Mouse (Mus musculus) kidney, adult 18-20 months (tissue): ENCODE data around the gene Eda2r.

ENCODE experiments used
- DNase-seq: peaks from one replicate; pipeline ENCODE4 v3.0.0; 2021

The Eda2r gene

DNA sequence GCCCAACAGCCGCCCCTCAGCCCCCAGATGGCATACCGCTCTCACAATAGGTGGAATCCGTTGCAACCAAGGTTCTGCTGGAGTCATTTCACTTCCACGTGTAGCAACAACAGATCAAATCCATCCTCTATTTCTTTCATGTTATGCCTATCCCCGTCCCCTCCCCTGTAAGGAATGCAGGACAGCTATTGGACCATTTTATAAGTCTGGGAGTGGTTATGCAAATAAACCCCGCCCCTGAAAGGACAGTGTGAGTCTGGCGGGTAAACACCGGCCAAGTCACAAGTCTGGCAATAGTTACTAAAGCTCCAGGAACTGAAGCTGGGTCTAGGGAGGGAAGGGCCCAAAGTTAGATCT is at the start of gene Eda2r:
TSS of gene Eda2r (minus strand) at position 152 of the 357 bp plus-strand sequence.
- DNase-seq, result peak; percentile 23

- DNase-seq, result no peak
Observed at GRCm38 (mm10) chrX:97397872-97398271, 20.9 kb upstream of the Eda2r start.

DNA sequence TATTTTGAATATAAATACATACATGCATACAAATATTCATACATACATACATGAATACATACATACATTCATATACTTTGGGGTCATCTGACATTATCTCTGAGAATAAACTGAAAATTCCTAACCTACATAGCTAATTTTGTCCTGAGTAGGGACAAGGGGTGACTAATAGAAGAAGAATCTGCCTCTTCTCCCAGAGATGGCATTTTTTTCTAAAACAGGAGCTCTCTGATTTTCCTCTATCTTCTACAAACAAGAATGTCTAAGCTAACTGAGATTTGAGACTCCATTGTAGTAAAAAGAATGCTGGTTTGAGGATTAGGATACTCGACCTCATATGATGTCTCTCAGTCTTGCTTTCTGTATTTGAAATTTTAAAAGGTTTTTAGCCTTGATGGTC is 1.1 kb upstream of the Eda2r start:
- no peak for DNase-seq

GRCm38 (mm10) chrX:97376321-97377064 is 523 bp downstream of the Eda2r start:
- peak; percentile 9 for DNase-seq

DNA sequence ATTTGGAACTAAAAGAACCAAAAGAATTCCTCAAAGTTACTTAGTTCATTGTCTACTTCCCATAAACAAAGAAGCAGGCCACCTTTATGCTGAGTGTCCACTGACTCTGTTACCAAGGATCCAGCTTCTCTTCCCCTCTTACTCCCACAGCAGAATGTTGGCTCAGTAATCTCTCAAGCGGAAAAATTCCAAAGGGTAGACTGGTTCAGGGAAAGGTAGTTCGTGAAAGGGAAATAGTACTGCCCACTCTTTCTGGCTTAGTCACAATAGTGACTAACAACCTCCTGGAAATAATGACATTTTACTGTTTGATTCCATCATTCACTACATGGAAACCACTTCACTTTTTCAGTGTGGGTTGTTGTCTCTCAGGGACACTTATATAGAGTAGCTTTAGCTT is 4.2 kb downstream of the Eda2r start:
- DNase-seq, result no peak

DNA sequence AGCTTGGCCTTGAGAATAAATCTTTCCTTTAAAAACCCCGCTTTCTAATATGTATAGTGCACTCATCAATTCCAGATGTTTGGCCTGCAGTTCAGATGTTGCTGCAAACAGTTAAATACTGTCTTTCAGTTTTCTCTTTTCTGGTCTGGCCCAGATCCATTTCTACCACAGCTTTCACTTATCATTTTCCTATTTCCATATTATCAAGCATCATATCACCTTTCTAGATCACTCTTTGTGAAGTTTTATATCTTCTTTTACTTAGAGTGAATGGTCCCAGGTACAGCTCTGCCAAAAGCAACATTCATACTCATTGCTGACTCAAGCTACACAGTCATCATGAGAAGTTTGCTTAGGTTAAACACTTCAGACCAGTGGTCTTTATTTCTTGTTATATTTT is 7.8 kb downstream of the Eda2r start:
- DNase-seq, result no peak

GRCm38 (mm10) chrX:97368741-97369140 is 8.3 kb downstream of the Eda2r start:
- DNase-seq, result no peak

GRCm38 (mm10) chrX:97360919-97361318 is 16.1 kb downstream of the Eda2r start:
- no peak for DNase-seq

GRCm38 (mm10) chrX:97327891-97328290 is 49.1 kb downstream of the Eda2r start:
- DNase-seq, result no peak
